Mouse (Mus musculus): ENCODE measurements around the gene Mecom.
A peak's percentile ranks its signal among the peaks of the same experiment; 100 is the strongest.

Mecom gene

DNA sequence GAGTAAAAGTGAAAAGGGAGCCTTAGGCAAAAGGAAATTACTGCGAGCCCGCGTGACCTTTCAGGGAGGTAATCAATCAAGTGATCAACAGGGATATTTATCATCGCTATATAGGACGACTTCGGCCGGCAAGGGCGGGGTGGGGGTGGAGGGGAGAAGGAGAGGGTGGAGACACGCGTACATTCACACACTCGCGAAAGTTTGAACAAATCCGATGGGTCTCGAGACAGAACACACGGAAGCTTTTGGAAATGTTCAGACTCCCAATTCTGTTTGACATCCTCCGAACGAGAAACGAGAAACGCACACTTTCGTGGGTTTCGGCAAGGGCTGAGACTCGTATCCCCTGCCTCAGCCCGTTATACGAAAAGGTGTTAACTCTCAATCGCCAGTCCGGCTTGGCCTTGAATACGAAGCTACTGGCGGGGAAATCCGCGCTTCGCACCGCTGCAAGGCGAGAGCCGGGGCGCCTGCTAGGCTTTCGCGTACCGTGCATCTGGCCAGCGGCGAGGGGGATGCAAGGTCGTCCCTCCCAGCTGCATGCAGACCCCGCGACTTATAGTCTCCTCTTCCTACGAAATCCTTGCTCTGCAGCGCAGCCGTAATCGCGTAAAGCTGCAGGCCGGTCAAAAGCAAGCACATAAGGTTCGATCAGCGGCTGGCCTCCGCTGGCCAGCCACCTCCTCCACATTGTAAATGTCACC is 33.6 kb downstream of the Mecom start:
- peak; percentile 36 for DNase-seq (ENCODE audit: low spot score)

DNA sequence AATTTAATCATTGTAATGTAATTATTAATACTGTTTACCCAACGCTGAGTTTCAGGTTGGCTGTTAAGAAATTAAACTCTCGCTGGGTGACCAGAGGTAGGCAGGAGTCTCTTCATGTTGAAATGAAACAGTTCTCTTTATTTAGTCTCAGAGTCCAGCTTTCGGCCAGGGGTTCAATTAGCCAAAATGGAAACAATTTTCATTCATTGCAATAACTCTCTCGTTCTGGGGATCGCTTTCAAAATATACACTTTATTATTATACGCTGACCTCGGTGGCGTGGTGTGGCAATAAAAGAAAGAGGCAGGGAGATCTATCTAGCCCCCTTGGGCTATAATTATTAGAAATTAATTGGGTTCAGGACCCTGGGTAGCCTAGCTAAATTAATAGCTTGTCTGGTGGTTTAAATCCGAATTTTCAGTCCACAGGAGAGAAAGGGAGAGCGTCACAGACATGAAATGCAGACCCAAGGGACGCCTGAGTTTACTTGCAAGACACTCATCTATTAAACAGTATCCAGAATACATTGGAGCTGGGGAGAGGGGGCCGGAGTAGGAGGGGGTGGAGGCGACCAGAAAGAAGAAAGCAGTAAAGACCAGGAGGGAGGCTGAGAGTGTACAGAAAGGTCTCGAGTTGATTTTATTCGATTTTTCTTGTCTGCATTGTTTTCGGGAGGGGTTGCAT is 34.4 kb downstream of the Mecom start:
- DNase-seq (ENCODE audit: low spot score), result no peak

DNA sequence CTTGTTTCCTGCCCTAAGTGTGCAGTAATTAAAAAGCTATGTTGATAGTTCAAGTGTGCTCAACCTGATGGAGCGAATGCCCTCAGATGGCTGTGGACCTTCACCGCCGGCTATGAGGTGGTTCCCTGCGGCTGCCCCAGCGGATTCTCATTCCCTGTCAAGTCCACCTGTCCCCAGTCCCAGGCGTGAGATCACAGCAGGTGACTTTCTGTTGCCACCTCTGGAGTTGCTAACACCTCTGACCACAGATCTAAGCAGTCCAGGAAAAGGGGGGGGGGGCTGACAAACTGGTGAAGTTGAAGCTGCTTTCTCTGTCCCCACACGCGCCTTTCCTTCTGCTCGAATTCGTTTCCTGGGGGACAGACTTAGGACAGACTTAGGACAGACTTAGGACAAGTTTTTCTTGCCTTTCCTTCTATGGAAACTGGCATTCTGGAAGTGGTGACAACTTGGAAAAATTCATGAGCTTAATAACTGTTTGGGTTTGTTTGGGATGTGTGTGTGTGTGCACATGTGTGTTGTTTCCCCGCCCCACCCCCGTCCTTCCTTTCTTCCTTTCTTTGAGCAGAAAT is 35.3 kb downstream of the Mecom start:
- DNase-seq (ENCODE audit: low spot score), result no peak

DNA sequence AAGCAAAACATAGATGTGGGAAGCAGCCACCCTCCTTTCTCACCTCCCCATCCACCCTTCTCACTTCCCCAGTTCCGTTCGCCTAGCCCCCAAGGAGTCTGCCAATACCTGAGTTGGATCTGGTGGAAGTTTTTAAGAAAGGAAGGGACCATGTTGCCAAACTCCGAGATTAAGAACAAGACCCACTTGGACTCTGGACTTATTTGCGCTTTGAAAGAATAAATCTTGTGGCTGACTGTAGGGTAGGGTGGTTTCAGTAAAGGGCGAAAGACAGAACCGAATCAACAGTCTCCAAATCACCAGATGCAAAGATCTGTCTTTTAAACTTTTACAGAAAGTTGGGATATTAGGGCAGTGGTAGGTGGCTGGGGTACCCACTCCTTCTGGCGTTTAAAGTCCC is 36.0 kb downstream of the Mecom start:
- DNase-seq (ENCODE audit: low spot score), result no peak

DNA sequence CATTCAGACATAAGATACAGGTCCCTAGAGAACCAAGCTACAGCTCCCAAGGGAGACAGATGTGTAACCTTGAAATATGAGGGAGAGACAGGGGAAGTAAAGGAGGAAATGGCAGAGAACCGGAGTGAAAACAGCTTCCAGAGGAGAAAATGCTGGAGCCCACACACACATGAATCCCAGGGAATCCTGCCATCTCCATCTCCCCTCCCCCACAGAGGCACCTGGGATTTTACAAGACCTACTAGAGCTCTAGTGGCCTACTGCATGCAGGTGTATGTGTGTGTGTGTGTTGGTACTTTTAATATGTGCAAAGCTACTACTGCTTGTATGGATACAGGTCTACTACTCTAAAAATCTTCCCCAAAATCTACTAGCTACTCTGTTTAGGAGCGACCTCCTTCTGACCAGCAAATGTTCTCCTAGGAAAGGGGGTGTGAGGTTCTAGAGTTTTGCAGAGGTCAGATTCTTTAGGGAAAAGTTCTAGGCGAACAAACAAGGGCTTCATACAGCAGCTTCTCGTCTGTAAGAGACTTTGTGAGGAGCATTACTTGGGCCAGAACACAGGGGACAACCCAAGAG is 36.7 kb downstream of the Mecom start:
- no peak for DNase-seq (ENCODE audit: low spot score)

DNA sequence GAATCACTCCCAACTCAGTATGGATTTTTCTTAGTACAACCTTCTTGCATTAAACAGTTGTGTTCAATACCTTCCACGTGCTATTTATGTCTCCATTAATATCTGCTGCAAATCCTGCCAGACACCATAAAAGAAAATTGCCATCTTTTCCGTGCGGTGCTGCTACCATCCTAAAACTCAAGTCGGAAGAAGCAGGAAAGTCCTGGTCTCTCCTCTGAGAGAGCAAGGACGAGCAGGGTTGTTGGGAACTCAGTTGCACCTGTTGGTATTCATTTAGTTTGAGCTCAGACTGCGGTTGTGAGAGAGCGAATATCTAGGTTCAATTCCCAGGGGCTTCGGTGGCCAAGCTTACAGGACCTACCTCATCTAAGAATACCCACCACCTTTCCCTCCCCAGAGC is 37.2 kb downstream of the Mecom start:
- DNase-seq (ENCODE audit: low spot score), result no peak

DNA sequence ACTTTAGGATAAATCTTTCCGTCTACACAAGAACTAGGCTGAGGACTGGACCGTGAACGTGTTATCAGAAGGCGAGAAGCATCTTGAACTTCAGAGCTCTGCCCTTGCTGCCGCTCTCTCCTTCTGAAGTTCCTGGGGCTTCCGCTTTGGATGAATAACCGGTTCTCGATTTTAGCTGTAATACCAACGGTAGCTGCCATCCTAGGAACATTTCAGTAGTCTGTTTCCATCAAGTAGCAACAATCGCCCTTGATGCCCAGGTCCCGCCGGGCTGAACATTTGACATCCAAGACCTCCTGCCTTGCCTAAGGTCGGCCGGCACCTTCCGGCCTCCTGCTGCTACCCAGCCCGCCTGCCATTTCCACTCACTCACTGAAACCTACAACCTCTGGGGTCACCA is 37.7 kb downstream of the Mecom start:
- no peak for DNase-seq (ENCODE audit: low spot score)

DNA sequence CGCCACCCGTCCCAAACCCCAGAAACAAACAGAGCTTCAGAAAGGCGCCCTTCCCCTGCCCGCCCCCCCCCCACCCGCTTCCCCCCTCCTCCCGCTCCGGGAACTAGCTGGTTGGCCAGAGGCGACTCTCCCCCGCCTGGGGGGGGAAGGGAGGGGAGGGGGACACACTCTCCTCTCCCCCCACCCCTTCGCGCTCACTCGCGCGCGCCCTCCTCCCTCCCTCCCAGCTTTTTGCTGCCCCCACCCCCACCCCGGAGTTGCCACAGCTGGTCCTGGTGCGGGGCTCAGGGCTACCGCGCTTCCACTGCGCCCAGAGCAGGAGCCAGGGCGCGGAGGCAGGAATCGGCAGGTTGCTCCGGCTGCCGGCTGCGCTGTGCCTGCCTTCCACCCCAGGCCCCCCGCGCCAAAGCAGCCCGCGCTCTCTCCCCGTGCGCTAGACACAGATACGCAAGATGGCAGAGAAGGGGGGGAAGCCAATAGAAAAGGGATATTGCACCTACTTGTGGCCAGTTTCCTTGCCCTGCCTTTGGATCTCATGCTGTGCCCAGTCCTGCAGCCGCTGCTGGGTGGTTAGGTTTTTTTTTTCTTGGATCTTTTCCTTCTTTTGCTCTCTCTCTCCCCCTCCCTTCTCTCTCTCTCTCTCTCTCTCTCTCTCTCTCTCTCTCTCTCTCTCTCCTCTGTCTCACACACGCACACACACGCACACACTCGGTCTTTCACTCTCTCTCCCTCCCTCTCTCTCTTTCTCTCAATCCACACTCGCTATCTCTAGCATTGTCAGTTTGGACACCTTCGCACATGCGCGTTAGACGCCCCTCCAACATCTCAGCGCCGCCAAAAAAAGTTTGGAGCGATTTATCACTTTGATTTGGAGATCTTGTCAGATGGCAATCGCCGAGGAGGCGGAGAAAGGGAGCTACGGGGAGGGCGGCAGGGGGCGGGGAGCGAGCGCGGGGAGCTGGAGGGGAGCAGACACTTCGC is 38.6 kb downstream of the Mecom start:
- peak; percentile 32 for DNase-seq (ENCODE audit: low spot score)

DNA sequence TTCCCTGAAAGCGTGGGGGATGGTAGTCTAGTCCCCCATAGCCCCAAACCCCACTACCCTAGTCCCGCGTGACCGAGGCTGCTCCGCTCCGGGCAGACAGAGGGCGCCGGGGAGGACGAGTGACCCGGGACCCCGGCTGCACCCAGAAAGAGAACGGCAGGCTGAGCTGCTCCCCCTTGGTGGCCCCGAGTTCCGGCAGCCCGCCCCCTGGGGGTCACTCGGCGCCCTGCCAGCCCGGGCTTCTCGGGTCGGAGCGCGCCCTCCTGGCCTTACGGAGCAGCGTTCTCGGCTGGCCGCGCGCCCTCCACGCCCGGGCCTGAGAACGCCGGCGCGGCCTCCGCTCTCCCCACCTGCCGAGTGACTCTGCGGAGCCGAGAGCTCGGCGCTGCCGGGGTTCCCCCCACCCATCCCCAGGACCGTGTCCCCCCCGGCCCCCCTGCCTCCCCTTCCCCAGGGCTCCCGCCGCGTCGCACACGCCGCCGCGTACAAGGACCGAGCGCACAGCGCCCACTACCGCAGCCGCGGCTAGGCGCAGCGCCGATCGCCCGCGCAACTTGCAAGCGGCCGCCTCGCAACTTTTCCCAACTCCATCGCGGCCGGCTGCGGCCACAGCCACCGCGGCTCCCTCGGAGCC is 39.4 kb downstream of the Mecom start:
- peak; percentile 64 for DNase-seq (ENCODE audit: low spot score)

DNA sequence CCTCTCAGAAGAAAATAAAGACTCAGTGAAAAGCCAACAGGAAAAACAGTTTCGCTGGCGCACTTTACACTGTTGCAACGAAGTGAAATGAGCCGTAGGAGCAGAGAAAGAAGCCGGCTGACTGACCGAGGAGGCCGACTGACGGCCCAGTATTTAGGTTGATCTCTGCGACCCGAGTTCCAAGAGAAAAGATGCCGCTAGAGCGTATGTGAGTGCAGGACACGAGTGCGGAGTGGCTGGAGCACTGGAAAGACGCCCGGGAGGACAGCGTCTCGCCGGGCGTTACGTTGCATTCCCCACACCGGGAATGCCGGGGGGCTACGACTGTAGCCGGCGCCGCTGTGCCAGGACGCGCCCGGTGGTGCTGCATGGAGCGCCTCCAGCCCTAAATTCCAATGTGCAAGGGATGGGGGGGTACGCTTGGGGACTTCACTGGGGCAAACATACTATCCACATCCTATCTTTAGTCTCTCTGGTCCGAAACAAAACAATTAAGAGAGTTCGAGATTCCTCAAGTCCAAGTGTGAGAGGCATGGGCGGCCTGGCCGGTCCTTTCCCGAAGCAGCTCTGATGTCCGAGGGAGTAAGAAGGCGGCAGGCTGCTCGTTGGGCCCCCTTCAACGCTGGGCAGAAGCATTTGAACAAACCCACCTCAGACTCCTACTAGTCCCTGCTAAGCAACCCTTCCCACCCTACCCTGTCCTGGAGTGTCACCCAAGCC is 40.1 kb downstream of the Mecom start:
- no peak for DNase-seq (ENCODE audit: low spot score)

DNA sequence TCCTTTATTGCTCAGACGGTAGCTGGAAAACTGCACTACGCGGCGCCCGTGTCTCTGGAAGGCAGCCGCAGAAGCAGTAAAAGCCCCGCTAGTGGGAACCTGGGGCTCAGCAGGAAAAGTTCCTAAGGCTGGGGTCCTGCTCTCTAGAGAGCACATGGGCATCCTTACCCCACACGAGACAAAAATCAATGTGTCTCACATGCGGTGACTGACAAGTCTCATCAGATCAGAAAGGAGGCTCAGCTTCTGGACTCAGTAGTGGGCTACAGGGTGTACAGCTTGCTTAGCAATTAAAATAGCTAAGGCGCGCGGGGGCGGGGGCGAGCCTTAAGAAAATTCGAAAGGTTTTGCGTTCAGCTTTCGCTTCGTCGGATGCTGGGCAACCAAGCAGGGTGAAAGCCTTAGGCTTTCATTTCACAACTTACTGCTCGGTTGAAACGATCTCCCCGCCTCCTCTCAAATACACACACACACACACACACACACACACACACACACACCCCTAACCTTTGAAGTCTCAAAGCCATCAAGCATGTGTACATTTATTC is 40.7 kb downstream of the Mecom start:
- DNase-seq (ENCODE audit: low spot score), result peak; percentile 42

DNA sequence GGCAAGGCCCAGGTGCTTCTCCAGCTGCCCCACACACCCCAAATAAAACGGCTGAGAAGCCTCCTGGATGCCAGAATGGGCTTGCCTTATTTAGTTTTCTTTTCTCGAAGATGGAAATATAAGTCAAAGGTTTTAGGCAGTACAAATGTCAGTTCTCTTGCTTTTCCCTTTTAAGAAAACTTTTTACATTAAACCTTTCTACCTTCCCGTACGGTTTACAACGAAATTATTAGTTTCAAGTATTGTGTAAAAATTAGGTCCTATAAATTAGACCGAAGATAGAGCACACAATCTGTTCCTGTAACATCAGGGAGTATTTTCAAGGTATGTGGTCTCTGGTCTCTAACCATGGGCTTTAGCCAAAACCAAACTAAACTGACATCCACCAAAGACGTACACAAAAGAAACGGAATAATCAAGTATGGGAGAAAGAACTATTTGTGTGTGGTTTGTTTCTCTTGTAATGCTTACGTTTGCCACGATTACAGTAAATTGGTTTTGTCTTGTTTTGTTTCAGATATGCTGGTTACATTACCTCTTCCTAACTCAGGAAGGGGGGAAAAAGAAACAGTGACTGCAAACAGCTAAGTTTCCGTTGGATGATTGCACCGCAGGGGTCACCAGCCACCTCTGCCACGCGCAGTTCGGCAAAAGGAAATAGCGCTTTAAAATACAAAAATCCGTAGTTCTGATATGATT is 41.3 kb downstream of the Mecom start:
- DNase-seq (ENCODE audit: low spot score), result no peak

DNA sequence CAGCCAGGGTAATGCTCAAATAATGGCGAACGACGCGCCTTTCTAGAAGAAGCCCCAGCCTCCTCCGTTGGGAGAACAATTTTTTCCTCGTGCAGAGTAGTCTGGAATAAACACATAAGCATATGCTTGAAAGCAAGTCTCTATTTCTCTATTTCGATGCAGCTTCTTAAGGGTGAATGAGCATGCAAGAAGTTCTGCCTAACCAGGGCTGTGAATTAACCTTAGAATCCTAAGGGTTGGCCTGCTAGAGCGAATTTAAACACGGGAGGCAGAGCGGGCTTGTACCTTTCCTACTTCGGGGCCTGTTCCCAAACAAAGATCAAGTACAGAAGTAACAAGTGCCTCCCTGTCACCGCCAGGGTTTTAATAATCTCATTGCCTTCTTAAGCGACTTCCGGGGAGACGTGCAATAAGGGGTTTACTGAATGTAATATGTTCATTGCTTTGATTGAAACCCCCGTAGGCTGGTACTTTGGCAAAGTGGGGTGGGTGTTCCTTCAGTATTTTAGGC is 42.0 kb downstream of the Mecom start:
- no peak for DNase-seq (ENCODE audit: low spot score)

DNA sequence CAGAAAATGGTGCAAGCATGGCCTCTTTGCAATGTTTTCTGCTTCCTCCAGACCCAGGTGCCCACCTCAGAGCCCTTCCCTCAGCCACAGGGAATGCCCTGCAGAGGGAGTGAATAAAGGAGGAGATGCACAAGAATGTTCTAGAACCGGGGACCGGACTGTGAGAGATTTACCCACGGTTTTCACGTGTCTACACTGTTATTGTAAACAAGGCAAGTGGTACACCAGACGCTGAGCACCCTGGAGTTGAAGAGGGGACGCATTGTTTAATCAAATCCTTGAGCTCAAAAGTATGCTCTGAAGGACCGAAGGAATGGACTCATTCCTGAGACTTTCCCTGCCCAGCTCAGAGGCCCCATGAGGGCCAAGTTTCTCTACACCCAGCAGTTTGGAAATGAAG is 43.2 kb downstream of the Mecom start:
- no peak for DNase-seq (ENCODE audit: low spot score)

DNA sequence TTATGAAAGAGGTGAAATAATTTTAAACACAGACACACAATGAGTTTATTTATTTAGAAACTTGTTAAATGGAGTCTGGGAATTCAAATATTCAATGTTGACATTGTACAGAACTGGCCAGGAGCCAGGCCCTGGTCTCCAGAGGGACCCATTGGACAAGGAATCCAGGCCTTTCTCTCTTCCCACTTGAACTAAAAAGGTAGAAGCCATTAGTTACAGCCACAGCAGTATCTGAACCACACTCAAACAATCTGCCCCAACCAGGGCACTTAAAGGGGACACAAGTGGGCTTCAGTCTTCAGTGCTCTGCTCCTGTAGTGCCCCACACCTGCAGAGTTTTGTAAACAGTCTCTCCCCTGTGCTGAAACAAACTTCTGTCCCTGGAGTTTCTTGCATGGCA is 44.0 kb downstream of the Mecom start:
- no peak for DNase-seq (ENCODE audit: low spot score)

DNA sequence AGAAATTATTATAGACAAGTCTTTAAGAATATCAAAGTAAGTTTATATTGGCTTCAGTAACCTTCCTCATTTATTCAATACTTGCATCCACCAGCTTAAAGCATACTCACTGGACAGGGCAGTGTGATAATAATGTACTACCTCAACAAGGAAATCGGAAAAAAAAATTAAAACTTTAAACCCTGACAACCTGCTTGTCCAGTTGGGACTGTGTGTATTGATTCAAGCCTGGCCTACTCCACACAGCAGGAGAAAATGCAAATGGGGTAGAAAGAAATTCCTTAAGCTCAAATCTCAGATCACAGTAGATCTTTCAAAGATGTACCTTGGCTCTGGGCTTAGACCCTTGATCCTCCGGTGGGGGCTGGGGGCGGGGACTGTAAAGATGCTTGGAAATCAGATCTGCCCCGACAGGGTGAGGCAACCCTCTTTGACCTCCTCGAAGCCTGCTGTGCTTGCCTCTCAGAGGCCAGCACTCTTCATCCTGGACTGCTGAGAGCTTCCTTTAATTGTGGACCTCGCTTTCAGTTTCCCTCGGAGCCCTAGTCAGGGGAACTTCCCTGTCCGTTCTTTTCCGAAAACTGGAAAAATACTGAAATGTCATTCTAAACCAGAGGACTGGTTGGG is 49.5 kb downstream of the Mecom start:
- DNase-seq (ENCODE audit: low spot score), result no peak

DNA sequence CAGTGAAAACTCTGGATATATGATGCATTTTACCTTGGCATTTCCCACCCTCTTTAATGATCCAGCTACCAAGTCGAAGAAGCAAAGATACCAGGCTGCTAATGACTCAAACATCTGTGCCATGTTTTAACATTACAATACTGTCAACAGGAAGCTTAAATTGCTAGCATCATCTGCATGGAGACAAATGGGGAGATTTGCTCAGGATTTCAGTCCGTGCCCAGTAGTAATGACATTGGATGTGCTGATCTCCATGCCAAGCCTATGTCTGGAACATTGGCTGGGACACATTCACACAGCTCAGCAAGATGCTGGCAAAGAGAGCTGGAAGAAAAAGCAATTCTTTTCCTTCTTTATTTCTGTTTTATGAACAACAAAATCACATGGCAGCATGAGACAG is 53.4 kb downstream of the Mecom start:
- no peak for DNase-seq (ENCODE audit: low spot score)

DNA sequence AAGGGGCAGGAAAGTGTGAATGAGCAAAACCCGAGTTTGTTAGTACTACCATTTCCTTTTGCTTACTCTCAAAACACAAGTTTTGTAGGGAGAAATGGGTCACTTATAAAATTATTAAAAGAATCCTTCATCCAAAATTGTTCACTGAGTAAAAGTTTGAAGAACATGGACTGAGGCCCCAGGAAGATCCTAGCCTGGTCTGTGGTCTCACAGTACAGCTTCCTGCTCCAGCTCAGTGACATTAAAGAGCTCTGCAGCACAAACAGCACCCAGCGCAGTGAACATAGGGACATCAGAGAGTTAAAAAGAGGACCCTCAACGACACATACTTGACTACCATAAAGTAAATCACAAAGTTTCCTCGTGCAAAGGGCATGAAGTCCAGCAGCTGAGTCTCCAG is 59.0 kb downstream of the Mecom start:
- no peak for DNase-seq (ENCODE audit: low spot score)

DNA sequence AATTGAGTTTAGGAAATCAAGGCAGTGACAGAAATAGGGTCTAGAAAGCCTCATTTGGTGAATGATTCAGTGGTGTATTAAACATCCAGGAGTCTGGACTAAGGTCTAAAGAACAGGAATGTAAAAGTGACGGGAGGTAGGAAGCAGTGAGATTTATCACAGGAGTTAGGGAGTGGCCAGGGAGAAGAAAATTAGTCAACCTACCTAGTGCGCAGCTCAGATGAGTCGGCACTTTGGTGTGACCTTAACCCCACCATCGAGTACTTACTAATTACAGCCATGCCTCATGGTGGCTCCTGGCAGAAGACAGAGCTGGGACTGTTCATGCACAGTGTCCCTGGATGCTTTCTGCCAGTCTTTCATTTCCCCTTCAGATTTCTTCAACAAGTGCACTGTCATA is 61.4 kb downstream of the Mecom start:
- no peak for DNase-seq (ENCODE audit: low spot score)

Data from ovary, postnatal 36 days (tissue).